Mouse (Mus musculus) myocyte (in vitro differentiated cells): ENCODE results near the gene Ano8. TPM values are rescaled to one million over a fixed set of nuclear protein-coding genes. Genes with fewer than 3 reads are reported as not detected.
A peak's percentile ranks its signal among the peaks of the same experiment; 100 is the strongest.
"Not testable (repeated sequence)": the region's sequence is repeated elsewhere in the genome, so short reads cannot be mapped to it uniquely, and the experiment has no call there.

Experiments
- H3K27me3 ChIP-seq: one replicate; pipeline ENCODE4 v1.6.1; 2011; ENCODE audit not compliant: control insufficient read depth, insufficient read depth, insufficient read length
- H3K36me3 ChIP-seq: one replicate; pipeline ENCODE4 v1.6.1; 2011; ENCODE audit not compliant: control insufficient read depth, insufficient read depth
- H3K4me2 ChIP-seq: one replicate; pipeline ENCODE4 v1.6.1; 2011; ENCODE audit warnings: low read depth, control low read depth
- H3K4me3 ChIP-seq: one replicate; pipeline ENCODE4 v1.5.1; 2011; ENCODE audit warnings: mild to moderate bottlenecking, control low read depth, moderate library complexity
- H3K79me2 ChIP-seq: one replicate; pipeline ENCODE4 v1.6.1; 2011; ENCODE audit not compliant: control insufficient read depth, insufficient read depth
- H3ac ChIP-seq: one replicate; pipeline ENCODE4 v1.6.1; 2011; ENCODE audit not compliant: control insufficient read depth, insufficient read length
- CEBPB ChIP-seq: IDR thresholded peaks from 2 replicates; pipeline ENCODE4 v1.6.1; 2011; ENCODE audit warnings: mild to moderate bottlenecking, moderate library complexity; ENCODE audit not compliant: poor library complexity, insufficient read depth, severe bottlenecking
- E2F4 ChIP-seq: IDR thresholded peaks from one replicate; pipeline ENCODE4 v1.6.1; 2011; ENCODE audit warnings: mild to moderate bottlenecking, control low read depth, moderate library complexity; ENCODE audit not compliant: insufficient read depth
- MAX ChIP-seq: IDR thresholded peaks from one replicate; pipeline ENCODE4 v1.6.1; 2011; ENCODE audit warnings: low read depth, mild to moderate bottlenecking, control low read depth
- MYOD1 ChIP-seq, 3 experiments: IDR thresholded peaks; one replicate each; pipeline ENCODE4 v1.6.1; 2011; ENCODE audit warnings: control low read depth in 2 of 3, low read depth in 2 of 3, mild to moderate bottlenecking in 2 of 3, moderate library complexity in 1 of 3; ENCODE audit not compliant: insufficient read length in 2 of 3, control insufficient read depth in 1 of 3
- MYOG ChIP-seq, 3 experiments: IDR thresholded peaks; one replicate each; pipeline ENCODE4 v1.6.1; 2011; ENCODE audit warnings: control low read depth in 2 of 3, low read depth in 2 of 3, mild to moderate bottlenecking in 2 of 3; ENCODE audit not compliant: insufficient read length in 2 of 3, control insufficient read depth in 1 of 3, insufficient read depth in 1 of 3
- POLR2A ChIP-seq: IDR thresholded peaks from one replicate; pipeline ENCODE4 v1.6.1; 2011; ENCODE audit warnings: low read depth, mild to moderate bottlenecking, control low read depth, moderate library complexity; ENCODE audit not compliant: insufficient read length
- POLR2AphosphoS2 ChIP-seq: IDR thresholded peaks from one replicate; pipeline ENCODE4 v1.6.1; 2011; ENCODE audit warnings: low read depth, control low read depth; ENCODE audit not compliant: insufficient read length
- REST ChIP-seq: IDR thresholded peaks from one replicate; pipeline ENCODE4 v1.6.1; 2011; ENCODE audit warnings: mild to moderate bottlenecking, control low read depth, moderate library complexity; ENCODE audit not compliant: insufficient read depth, insufficient read length
- SRF ChIP-seq: IDR thresholded peaks from one replicate; pipeline ENCODE4 v1.6.1; 2011; ENCODE audit warnings: low read depth; ENCODE audit not compliant: control insufficient read depth, insufficient read length
- TCF12 ChIP-seq: IDR thresholded peaks from one replicate; pipeline ENCODE4 v1.6.1; 2011; ENCODE audit warnings: mild to moderate bottlenecking, control low read depth; ENCODE audit not compliant: poor library complexity, insufficient read depth, severe bottlenecking
- TCF3 ChIP-seq: IDR thresholded peaks from one replicate; pipeline ENCODE4 v1.6.1; 2011; ENCODE audit warnings: low read depth, control low read depth; ENCODE audit not compliant: insufficient read length
- USF1 ChIP-seq: IDR thresholded peaks from one replicate; pipeline ENCODE4 v1.6.1; 2011; ENCODE audit warnings: low read depth, mild to moderate bottlenecking, control low read depth, moderate library complexity
- polyA plus RNA-seq: library from polyadenylated mRNA; unstranded; fragments of >200 nt; fragmentation: generic; extraction: Trizol; gene quantifications from one replicate; pipeline ENCODE4 v1.2.1, GENCODE M21; 2012; ENCODE audit warnings: missing spikeins

The Ano8 gene
- polyA plus RNA-seq = 27.5 TPM

DNA sequence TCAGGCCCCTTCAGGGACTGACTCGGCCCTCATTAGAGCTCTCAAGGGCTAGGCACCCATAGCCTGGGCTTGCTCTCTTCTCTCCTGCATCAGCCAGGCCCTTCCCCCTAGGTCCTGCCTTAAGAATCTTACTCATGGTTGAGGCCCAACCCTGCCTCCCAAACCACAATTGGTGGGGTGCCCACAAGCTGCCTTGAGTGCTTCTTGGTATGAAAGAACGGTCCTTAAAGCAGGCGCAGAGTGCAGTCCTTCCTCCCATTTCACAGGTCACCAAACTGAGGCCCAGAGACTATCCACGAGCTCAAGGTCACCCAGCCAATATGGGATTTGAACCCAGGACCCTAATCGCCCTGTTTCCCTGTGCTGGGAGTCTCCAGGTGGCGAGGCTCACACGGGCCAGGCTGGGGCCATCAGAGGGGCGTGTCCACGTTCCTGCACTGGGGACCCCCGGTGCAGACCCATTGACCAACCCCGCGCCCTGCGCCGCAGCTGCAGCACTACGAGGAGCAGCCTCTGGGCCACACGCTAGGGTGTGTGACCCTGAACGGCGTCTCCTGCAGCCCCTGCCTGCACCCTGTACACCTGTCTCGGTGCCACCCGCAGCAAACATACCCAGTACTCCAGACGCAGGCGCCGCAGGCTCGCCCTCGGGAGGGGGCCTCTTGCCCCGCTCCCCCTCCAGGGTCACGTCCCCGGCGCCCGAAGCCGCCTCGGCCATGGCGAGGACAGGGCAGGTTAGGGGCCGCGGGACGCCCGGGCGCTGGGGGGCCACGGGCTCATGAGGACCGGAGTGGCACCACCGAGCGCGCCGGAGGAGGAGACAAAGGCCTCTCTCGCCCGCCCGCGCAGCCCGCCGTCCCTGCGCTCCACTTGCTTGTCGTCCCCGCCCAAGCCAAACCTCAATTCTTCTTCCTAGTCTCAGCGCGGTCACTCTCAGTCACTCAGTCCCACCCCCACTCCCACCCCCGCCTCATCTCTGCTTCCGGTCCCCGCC lies at the start of gene Ano8:
Gene Ano8, minus strand, starts transcription at position 822 of the 994 bp plus-strand sequence.
- H3ac ChIP-seq = peak within 1 kb of the TSS; percentile 12
- no peaks in the 10 kb centered on the region for H3K79me2 ChIP-seq
- TF ChIP-seq REST = peak; percentile 11
- peak; percentile 64 for TF ChIP-seq POLR2AphosphoS2
- no peak for TF ChIP-seq E2F4
- TF ChIP-seq MYOD1 (IDR thresholded peaks at IDR 0.05; ENCODE audit: control insufficient read depth in 1 of 3, insufficient read length in 2 of 3, low read depth in 2 of 3) = peak in 2 of 3 experiments; percentile 24 to 72
- peak in 2 of 3 experiments; percentile 43 to 56 for TF ChIP-seq MYOG (IDR thresholded peaks at IDR 0.05; ENCODE audit: control insufficient read depth in 1 of 3, insufficient read depth in 1 of 3, insufficient read length in 2 of 3, low read depth in 2 of 3)
- peak; percentile 75 for TF ChIP-seq POLR2A
- no peak for TF ChIP-seq USF1
- no peaks in the 10 kb centered on the region for H3K27me3 ChIP-seq
- no peaks in the 10 kb centered on the region for H3K36me3 ChIP-seq
- peak within 1 kb of the TSS; percentile 47 for H3K4me3 ChIP-seq
- H3K4me2 ChIP-seq = peak within 1 kb of the TSS; percentile 77

DNA sequence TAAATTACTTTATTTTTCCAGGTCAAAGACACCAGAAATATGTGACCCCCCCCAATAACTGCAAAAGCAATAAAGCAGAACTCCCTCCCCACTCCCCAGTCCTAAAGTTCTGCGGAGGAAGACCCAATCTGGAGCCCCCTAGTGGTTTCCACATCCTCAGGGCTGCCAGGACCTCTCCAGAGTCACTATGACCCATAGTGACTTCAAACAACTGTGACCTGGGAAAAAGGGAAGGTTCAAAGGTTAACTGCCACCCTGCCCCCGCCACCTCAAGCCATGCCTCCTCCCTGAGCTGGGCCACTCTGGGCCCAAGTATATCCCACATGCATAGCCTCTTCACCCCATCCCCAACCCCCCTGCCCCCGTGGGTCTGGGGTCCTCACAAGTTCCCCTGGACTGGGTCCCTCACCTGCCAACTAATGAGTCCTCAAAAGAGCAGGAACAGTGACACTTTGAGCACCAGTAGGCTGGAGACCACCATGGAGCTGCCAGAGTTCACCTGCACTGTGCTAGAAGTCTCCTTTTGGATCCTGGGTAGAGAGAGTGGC lies 48.6 kb upstream of the Ano8 start:
- TF ChIP-seq MAX (no peak), MYOD1 (IDR thresholded peaks at IDR 0.05; ENCODE audit: control insufficient read depth in 1 of 3, insufficient read length in 2 of 3, low read depth in 2 of 3) (no peak), POLR2AphosphoS2 (no peak), CEBPB (no peak), MYOG (IDR thresholded peaks at IDR 0.05; ENCODE audit: control insufficient read depth in 1 of 3, insufficient read depth in 1 of 3, insufficient read length in 2 of 3, low read depth in 2 of 3) (no peak), TCF12 (no peak), SRF (no peak), POLR2A (no peak), TCF3 (no peak)
- Histone ChIP-seq H3ac (no peak overlapping the region), H3K36me3 (no peaks in the 10 kb centered on the region), H3K4me2 (no peak overlapping the region), H3K79me2 (no peaks in the 10 kb centered on the region), H3K27me3 (no peaks in the 10 kb centered on the region), H3K4me3 (no peak overlapping the region)

GRCm38 (mm10) chr8:71530735-71531467 lies 45.1 kb upstream of the Ano8 start:
- not testable (repeated sequence) for H3K4me2 ChIP-seq, H3K27me3 ChIP-seq, H3K4me3 ChIP-seq, H3ac ChIP-seq, H3K36me3 ChIP-seq, H3K79me2 ChIP-seq

DNA sequence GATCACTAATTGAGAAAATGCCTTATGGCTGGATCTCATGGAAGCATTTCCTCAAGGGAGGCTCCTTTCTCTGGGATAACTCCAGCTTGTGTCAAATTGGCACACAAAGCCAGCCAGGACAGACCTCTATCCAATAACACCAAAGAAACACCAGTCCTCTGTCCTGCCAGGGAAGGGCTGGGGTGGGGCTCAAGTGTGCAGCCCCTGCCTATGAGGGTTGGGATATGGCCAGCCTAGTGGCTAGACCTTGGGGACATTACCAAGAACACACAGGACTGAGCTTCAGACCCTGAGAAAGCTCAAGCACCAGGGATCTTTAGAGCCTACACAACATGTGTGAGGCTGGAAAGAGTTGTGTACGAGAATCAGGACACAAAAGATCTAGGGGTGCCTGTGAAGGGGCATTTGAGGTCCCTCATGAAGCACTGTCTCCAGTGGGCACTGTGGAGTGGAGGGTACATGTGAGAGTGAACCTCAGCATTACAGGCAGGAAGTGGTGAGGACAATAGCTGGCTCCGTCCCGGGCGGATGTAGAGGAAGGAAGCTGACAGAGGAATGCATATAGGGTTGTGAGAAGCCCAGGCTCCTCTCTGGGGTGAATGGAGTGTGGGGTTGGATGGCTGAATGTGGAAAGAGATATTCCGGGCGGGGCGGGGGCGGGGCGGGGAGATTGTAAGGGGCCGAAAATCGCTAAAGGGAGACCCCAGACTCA lies 42.8 kb upstream of the Ano8 start:
- Histone ChIP-seq H3K4me3 (no peak overlapping the region), H3K36me3 (no peaks in the 10 kb centered on the region), H3K4me2 (no peak overlapping the region), H3K27me3 (peaks cover 8% of the 10 kb centered on the region), H3K79me2 (no peaks in the 10 kb centered on the region), H3ac (no peak overlapping the region)
- no peak for TF ChIP-seq SRF
- no peak for TF ChIP-seq POLR2A
- no peak for TF ChIP-seq USF1
- no peak for TF ChIP-seq CEBPB
- no peak for TF ChIP-seq TCF12
- no peak for TF ChIP-seq MAX
- TF ChIP-seq REST = no peak
- no peak for TF ChIP-seq E2F4
- TF ChIP-seq MYOG (IDR thresholded peaks at IDR 0.05; ENCODE audit: control insufficient read depth in 1 of 3, insufficient read depth in 1 of 3, insufficient read length in 2 of 3, low read depth in 2 of 3) = no peak
- TF ChIP-seq POLR2AphosphoS2 = no peak
